Mouse (Mus musculus): Measurements from ENCODE around the gene Tubb3.

GRCm38 (mm10) chr8:123432381-123432780 lies 21.2 kb downstream of the Tubb3 start:
- no peak for TF ChIP-seq CTCF (IDR thresholded peaks at IDR 0.05; ENCODE audit: borderline replicate concordance, insufficient read depth, low read length)
- no peak for TF ChIP-seq POLR2A (IDR thresholded peaks at IDR 0.05; ENCODE audit: low read depth, low read length)
